8 mouse cellular contexts compared by ENCODE assay signal in genomic region chr11:100619485-100619975, GRCm38 (mm10). TPM values are rescaled to one million over a fixed set of nuclear protein-coding genes. Genes with fewer than 3 reads are reported as not detected.
A peak's percentile ranks its signal among the peaks of the same experiment; 100 is the strongest.
DNase-seq lines count a peak whose midpoint lies in the region; ATAC-seq and TF ChIP-seq lines count a peak whose summit lies in the region.

No protein-coding gene starts in this region.

- WGBS in cerebellum, adult 2 months, result under 1% methylated on average over 40 of the region's 40 CpGs
- under 1% methylated on average over 40 of the region's 40 CpGs for WGBS in hindbrain, embryonic 10.5 days
- WGBS in lung, postnatal 0 days, result 2% methylated on average over 40 of the region's 40 CpGs

- TF ChIP-seq CTCF in MEL (IDR thresholded peaks at IDR 0.05 in 2 of 3, conservative IDR thresholded peaks at IDR 0.05 in 1 of 3; ENCODE audit: control insufficient read depth in 1 of 3, insufficient read depth in 1 of 3, low read depth in 2 of 3, low read length in 3 of 3, poor library complexity in 1 of 3, severe bottlenecking in 1 of 3), result peak in 2 of 3 experiments; percentile 37 to 55; a peak in 4 of 6 replicates
- TF ChIP-seq CTCF in cerebellum, adult 2 months (IDR thresholded peaks at IDR 0.05; ENCODE audit: borderline replicate concordance, insufficient read depth, low read depth, low read length), result no peak; the same call in 1 of the 2 replicates
- TF ChIP-seq CTCF in lung, postnatal 0 days (IDR thresholded peaks at IDR 0.05), result peak; percentile 50

- DNase-seq in MEL (ENCODE audit: low read depth, low spot score), result peak; percentile 98
- DNase-seq in cerebellum, adult 2 months, result peak; percentile 95 to 96
- peak; percentile 98 for DNase-seq in forelimb bud, embryonic 11.5 days (ENCODE audit: low read depth, low spot score)
- DNase-seq in hindbrain, embryonic 10.5 days (ENCODE audit: low spot score), result peak; percentile 99
- peak; percentile 97 for DNase-seq in layer of hippocampus, adult 9-11 months
- peak; percentile 97 for DNase-seq in lung, postnatal 0 days (ENCODE audit: low spot score)
- DNase-seq in ovary, postnatal 14 days (ENCODE audit: low spot score), result peak; percentile 93
- peak; percentile 98 for DNase-seq in thymus, postnatal 14 days

- peak overlapping the region; percentile 86 for H3K27ac ChIP-seq in MEL (ENCODE audit: control insufficient read depth, low read depth, low read length)
- H3K27ac ChIP-seq in cerebellum, adult 2 months (ENCODE audit: insufficient read depth, low read length), result peak overlapping the region; percentile 83
- H3K27ac ChIP-seq in hindbrain, embryonic 10.5 days, result peak overlapping the region; percentile 96
- H3K27ac ChIP-seq in lung, postnatal 0 days (ENCODE audit: low read length), result peak overlapping the region; percentile 97

- no peaks in the 10 kb centered on the region for H3K9me3 ChIP-seq in MEL (replicated peaks; ENCODE audit: insufficient read depth, low read length)
- no peaks in the 10 kb centered on the region for H3K9me3 ChIP-seq in hindbrain, embryonic 10.5 days
- no peaks in the 10 kb centered on the region for H3K9me3 ChIP-seq in lung, postnatal 0 days (ENCODE audit: low read length)

- TF ChIP-seq POLR2A in MEL (IDR thresholded peaks at IDR 0.05; ENCODE audit: control insufficient read depth in 1 of 2, insufficient read depth in 1 of 2, low read depth in 1 of 2, low read length in 2 of 2, poor library complexity in 1 of 2), result peak; percentile 70 to 82; a peak in 3 of 4 replicates
- peak; percentile 75 for TF ChIP-seq POLR2A in cerebellum, adult 2 months (IDR thresholded peaks at IDR 0.05; ENCODE audit: borderline replicate concordance, insufficient read depth, low read length)

- H3K36me3 ChIP-seq in MEL (ENCODE audit: control insufficient read depth in 1 of 2, insufficient read depth in 2 of 2, low read length in 2 of 2), result peaks cover 4 to 32% of the 10 kb centered on the region in 2 experiments
- H3K36me3 ChIP-seq in hindbrain, embryonic 10.5 days, result peaks cover 15% of the 10 kb centered on the region
- no peaks in the 10 kb centered on the region for H3K36me3 ChIP-seq in lung, postnatal 0 days (ENCODE audit: insufficient read depth, low read length)

- ATAC-seq in lung, postnatal 0 days, result peak; percentile 92

- no peaks in the 10 kb centered on the region for H3K27me3 ChIP-seq in MEL (ENCODE audit: control insufficient read depth in 1 of 2, insufficient read depth in 2 of 2, low read length in 2 of 2)
- H3K27me3 ChIP-seq in cerebellum, adult 2 months (ENCODE audit: control insufficient read depth, insufficient read depth, low read length), result no peaks in the 10 kb centered on the region
- H3K27me3 ChIP-seq in hindbrain, embryonic 10.5 days (ENCODE audit: insufficient read depth, poor library complexity, severe bottlenecking), result no peaks in the 10 kb centered on the region
- H3K27me3 ChIP-seq in lung, postnatal 0 days (replicated peaks; ENCODE audit: insufficient read depth, low read length), result no peaks in the 10 kb centered on the region

- H3K79me2 ChIP-seq in MEL (ENCODE audit: control insufficient read depth, insufficient read depth, low read length, poor library complexity), result peaks cover 51% of the 10 kb centered on the region

- H3K4me2 ChIP-seq in lung, postnatal 0 days (replicated peaks; ENCODE audit: low read depth, low read length), result peak overlapping the region; percentile 83

- peak overlapping the region; percentile 94 for H3K9ac ChIP-seq in MEL (ENCODE audit: control insufficient read depth, low read depth, low read length, poor library complexity, severe bottlenecking)
- peak overlapping the region; percentile 82 for H3K9ac ChIP-seq in lung, postnatal 0 days (replicated peaks; ENCODE audit: low read depth)

- TF ChIP-seq RAD21 in MEL (IDR thresholded peaks at IDR 0.05; ENCODE audit: low read depth, low read length), result no peak

- H3K4me1 ChIP-seq in MEL (ENCODE audit: control insufficient read depth in 1 of 2, insufficient read depth in 2 of 2, low read length in 2 of 2), result peaks cover 5 to 30% of the 10 kb centered on the region in 2 experiments
- H3K4me1 ChIP-seq in cerebellum, adult 2 months (ENCODE audit: control insufficient read depth, insufficient read depth, low read length), result peaks cover 7% of the 10 kb centered on the region
- peaks cover 40% of the 10 kb centered on the region for H3K4me1 ChIP-seq in hindbrain, embryonic 10.5 days (replicated peaks)
- H3K4me1 ChIP-seq in lung, postnatal 0 days (ENCODE audit: insufficient read depth, low read depth, low read length), result peaks cover 8% of the 10 kb centered on the region; the same call in 1 of the 2 replicates

- no peak for TF ChIP-seq EP300 in MEL (IDR thresholded peaks at IDR 0.05; ENCODE audit: low read depth in 1 of 2, low read length in 2 of 2)
- TF ChIP-seq EP300 in lung, postnatal 0 days (IDR thresholded peaks at IDR 0.05), result no peak

- H3K4me3 ChIP-seq in MEL (ENCODE audit: control insufficient read depth in 1 of 2, insufficient read depth in 1 of 2, low read depth in 2 of 2, low read length in 2 of 2), result peak overlapping the region; percentile 87 to 94
- H3K4me3 ChIP-seq in cerebellum, adult 2 months (replicated peaks; ENCODE audit: insufficient read depth, low read depth, low read length), result peak overlapping the region; percentile 91
- peak overlapping the region; percentile 85 for H3K4me3 ChIP-seq in hindbrain, embryonic 10.5 days
- peak overlapping the region; percentile 98 for H3K4me3 ChIP-seq in lung, postnatal 0 days (ENCODE audit: low read depth, low read length)

TF ChIP-seq in MEL, 35 proteins besides CTCF, POLR2A, EP300 and RAD21:
- TF ChIP-seq POLR2AphosphoS2 (IDR thresholded peaks at IDR 0.05; ENCODE audit: low read length) (peak; percentile 68; the same call in 1 of the 2 replicates), NRF1 (IDR thresholded peaks at IDR 0.05; ENCODE audit: insufficient read depth, low read depth, low read length, poor library complexity, severe bottlenecking) (peak; percentile 49; the same call in 1 of the 2 replicates), E2F4 (IDR thresholded peaks at IDR 0.05; ENCODE audit: borderline replicate concordance, low read depth, low read length) (0 out of 2 replicates have a peak, but pooled peaks have one; percentile 1), TBP (IDR thresholded peaks at IDR 0.05; ENCODE audit: low read depth, low read length) (peak; percentile 83), MXI1 (IDR thresholded peaks at IDR 0.05; ENCODE audit: low read depth, low read length) (peak; percentile 24; the same call in 1 of the 2 replicates), HCFC1 (IDR thresholded peaks at IDR 0.05; ENCODE audit: low read depth, low read length) (peak; percentile 88), TCF12 (IDR thresholded peaks at IDR 0.05; ENCODE audit: low read depth, low read length) (peak; percentile 67), GABPA (IDR thresholded peaks at IDR 0.05; ENCODE audit: low read depth, low read length) (peak; percentile 59; the same call in 1 of the 2 replicates), KAT2A (conservative IDR thresholded peaks at IDR 0.05; ENCODE audit: low read depth, low read length) (peak; percentile 48; the same call in 1 of the 2 replicates), ELF1 (IDR thresholded peaks at IDR 0.05; ENCODE audit: low read depth, low read length) (peak; percentile 76), POLR2AphosphoS5 (IDR thresholded peaks at IDR 0.05; ENCODE audit: borderline replicate concordance, low read depth, low read length) (no peak), NELFE (IDR thresholded peaks at IDR 0.05; ENCODE audit: low read depth, low read length) (peak; percentile 52), MYC (IDR thresholded peaks at IDR 0.05; ENCODE audit: low read depth, low read length) (no peak; the same call in 1 of the 2 replicates), ZKSCAN1 (IDR thresholded peaks at IDR 0.05; ENCODE audit: low read depth, low read length) (no peak), SIN3A (IDR thresholded peaks at IDR 0.05; ENCODE audit: low read length) (peak; percentile 12), RCOR1 (IDR thresholded peaks at IDR 0.05; ENCODE audit: low read depth, low read length) (no peak), UBTF (IDR thresholded peaks at IDR 0.05; ENCODE audit: borderline replicate concordance, insufficient read depth, low read depth, low read length) (0 out of 2 replicates have a peak, but pooled peaks have one; percentile 61), ZC3H11A (IDR thresholded peaks at IDR 0.05; ENCODE audit: low read depth, low read length) (no peak), MAZ (IDR thresholded peaks at IDR 0.05; ENCODE audit: low read depth, low read length) (peak; percentile 77; the same call in 1 of the 2 replicates)

RNA-seq across cellular contexts. Expression of gene Dnajc7, which starts 0.4 kb away (rescaled TPM):
- 230 and 233 TPM in 2 replicates for total RNA-seq in MEL (2012; rRNA removed)
- polyA plus RNA-seq in MEL (2012; ENCODE audit: insufficient read depth in 1 of 2, insufficient read length in 2 of 2, low read depth in 1 of 2, low replicate concordance in 2 of 2, missing spikeins in 1 of 2), result 100 to 1,000 TPM; 346 to 452 TPM
- 157 and 177 TPM in 2 replicates for polyA plus RNA-seq in cerebellum, adult 2 months (2012; rRNA removed)
- polyA plus RNA-seq in hindbrain, embryonic 10.5 days (2016; fragmentation: Nextera tagmentation; extraction: Ambion mirVana), result 219 and 260 TPM in 2 replicates
- 99.1 and 113 TPM in 2 replicates for polyA plus RNA-seq in lung, postnatal 0 days (2015; fragmentation: Nextera tagmentation; extraction: Ambion mirVana)

RNA-seq across cellular contexts. Expression of gene Nkiras2, which starts 0.5 kb away (rescaled TPM):
- total RNA-seq in MEL (2012; rRNA removed), result 37.1 and 40.5 TPM in 2 replicates
- polyA plus RNA-seq in MEL (2012; ENCODE audit: insufficient read depth in 1 of 2, insufficient read length in 2 of 2, low read depth in 1 of 2, low replicate concordance in 2 of 2, missing spikeins in 1 of 2), result 10 to 100 TPM in 1 of 2 experiments, not detected in 1; 49.9 TPM
- polyA plus RNA-seq in cerebellum, adult 2 months (2012; rRNA removed), result 27.5 and 27.6 TPM in 2 replicates
- polyA plus RNA-seq in hindbrain, embryonic 10.5 days (2016; fragmentation: Nextera tagmentation; extraction: Ambion mirVana), result 95.9 and 119 TPM in 2 replicates
- polyA plus RNA-seq in lung, postnatal 0 days (2015; fragmentation: Nextera tagmentation; extraction: Ambion mirVana), result 58.6 and 59.9 TPM in 2 replicates

RNA-seq across cellular contexts. Expression of gene Cnp, which starts 44.8 kb away (rescaled TPM):
- 19.0 and 20.1 TPM in 2 replicates for total RNA-seq in MEL (2012; rRNA removed)
- 10 to 100 TPM in 1 of 2 experiments, not detected in 1; 20.8 TPM for polyA plus RNA-seq in MEL (2012; ENCODE audit: insufficient read depth in 1 of 2, insufficient read length in 2 of 2, low read depth in 1 of 2, low replicate concordance in 2 of 2, missing spikeins in 1 of 2)
- 547 and 616 TPM in 2 replicates for polyA plus RNA-seq in cerebellum, adult 2 months (2012; rRNA removed)
- polyA plus RNA-seq in hindbrain, embryonic 10.5 days (2016; fragmentation: Nextera tagmentation; extraction: Ambion mirVana), result 22.7 and 27.3 TPM in 2 replicates
- 31.4 and 33.8 TPM in 2 replicates for polyA plus RNA-seq in lung, postnatal 0 days (2015; fragmentation: Nextera tagmentation; extraction: Ambion mirVana)

Comparison
In these comparisons a context has a peak if more than half of its experiments do, and no peak if none do; other contexts are left out.
1. Peak in every context shown above with its lines: DNase-seq, ATAC-seq, H3K4me3 ChIP-seq and H3K27ac ChIP-seq.
2. RNA of gene Cnp, which starts 44.8 kb away (polyA plus RNA-seq): 547 to 616 TPM in cerebellum, adult 2 months; 31.4 to 33.8 TPM in lung, postnatal 0 days, 22.7 to 27.3 TPM in hindbrain, embryonic 10.5 days and 20.8 TPM in MEL; every median in the first group is over 10 times any median in the second.